Mouse (Mus musculus): ENCODE measurements around the gene Tspoap1. TPM values are rescaled to one million over a fixed set of nuclear protein-coding genes. Genes with fewer than 3 reads are reported as not detected.
A peak's percentile ranks its signal among the peaks of the same experiment; 100 is the strongest.

Gene Tspoap1
- total RNA-seq (2021), result 100 to 1,000 TPM; 128 to 144 TPM
- long read RNA-seq, partial matches to known transcripts, result 72 of 111 reads
- long read RNA-seq, other reads (novel, unspliced or antisense), result 38 of 111 reads

- DNase-seq (ENCODE audit: low spot score in 2 of 2), result peak; percentile 81 to 83
Observed at GRCm38 (mm10) chr11:87760301-87761081, at the start of gene Tspoap1. TSS of gene Tspoap1 (plus strand) at chr11:87760541.

GRCm38 (mm10) chr11:87712188-87712587 lies 48.2 kb upstream of the Tspoap1 start:
- no peak for DNase-seq (ENCODE audit: low spot score in 2 of 2)

GRCm38 (mm10) chr11:87715999-87716398 lies 44.3 kb upstream of the Tspoap1 start:
- DNase-seq (ENCODE audit: low spot score in 2 of 2), result no peak

GRCm38 (mm10) chr11:87719526-87719925 lies 40.8 kb upstream of the Tspoap1 start:
- no peak for DNase-seq (ENCODE audit: low spot score in 2 of 2)

GRCm38 (mm10) chr11:87720324-87720723 lies 40.0 kb upstream of the Tspoap1 start:
- no peak for DNase-seq (ENCODE audit: low spot score in 2 of 2)

- DNase-seq (ENCODE audit: low spot score in 2 of 2), result no peak
Observed at GRCm38 (mm10) chr11:87720839-87721238, 39.5 kb upstream of the Tspoap1 start.

- DNase-seq (ENCODE audit: low spot score in 2 of 2), result no peak
Observed at GRCm38 (mm10) chr11:87722168-87722567, 38.2 kb upstream of the Tspoap1 start.

GRCm38 (mm10) chr11:87722891-87723290 lies 37.5 kb upstream of the Tspoap1 start:
- DNase-seq (ENCODE audit: low spot score in 2 of 2), result no peak

- no peak for DNase-seq (ENCODE audit: low spot score in 2 of 2)
Observed at GRCm38 (mm10) chr11:87725515-87725914, 34.8 kb upstream of the Tspoap1 start.

- no peak for DNase-seq (ENCODE audit: low spot score in 2 of 2)
Observed at GRCm38 (mm10) chr11:87725964-87726562, 34.3 kb upstream of the Tspoap1 start.

GRCm38 (mm10) chr11:87727021-87727420 lies 33.3 kb upstream of the Tspoap1 start:
- DNase-seq (ENCODE audit: low spot score in 2 of 2), result no peak

- DNase-seq (ENCODE audit: low spot score in 2 of 2), result no peak
Observed at GRCm38 (mm10) chr11:87727471-87727870, 32.9 kb upstream of the Tspoap1 start.

GRCm38 (mm10) chr11:87728850-87729592 lies 31.3 kb upstream of the Tspoap1 start:
- DNase-seq (ENCODE audit: low spot score in 2 of 2), result no peak

- no peak for DNase-seq (ENCODE audit: low spot score in 2 of 2)
Observed at GRCm38 (mm10) chr11:87729593-87730185, 30.7 kb upstream of the Tspoap1 start.

GRCm38 (mm10) chr11:87730652-87731310 lies 29.6 kb upstream of the Tspoap1 start:
- no peak for DNase-seq (ENCODE audit: low spot score in 2 of 2)

- no peak for DNase-seq (ENCODE audit: low spot score in 2 of 2)
Observed at GRCm38 (mm10) chr11:87734346-87734745, 26.0 kb upstream of the Tspoap1 start.

- no peak for DNase-seq (ENCODE audit: low spot score in 2 of 2)
Observed at GRCm38 (mm10) chr11:87735691-87736090, 24.6 kb upstream of the Tspoap1 start.

GRCm38 (mm10) chr11:87736647-87737134 lies 23.6 kb upstream of the Tspoap1 start:
- no peak for DNase-seq (ENCODE audit: low spot score in 2 of 2)

- DNase-seq (ENCODE audit: low spot score in 2 of 2), result peak; percentile 88 to 94
Observed at GRCm38 (mm10) chr11:87737175-87737740, 23.1 kb upstream of the Tspoap1 start, which contains the start of gene Supt4a. TSS of gene Supt4a (plus strand) at chr11:87737552.

GRCm38 (mm10) chr11:87743691-87744090 lies 16.6 kb upstream of the Tspoap1 start:
- DNase-seq (ENCODE audit: low spot score in 2 of 2), result no peak

All from layer of hippocampus, adult 18-20 months (tissue).